Mouse (Mus musculus): Measurements from ENCODE around the gene Phlda1.

Gene Phlda1

GRCm38 (mm10) chr10:111504606-111505005 lies 1.5 kb upstream of the Phlda1 start:
- DNase-seq (ENCODE audit: inconsistent age in 2 of 2, low spot score in 1 of 2) = peak in 1 of 2 experiments; percentile 54

DNA sequence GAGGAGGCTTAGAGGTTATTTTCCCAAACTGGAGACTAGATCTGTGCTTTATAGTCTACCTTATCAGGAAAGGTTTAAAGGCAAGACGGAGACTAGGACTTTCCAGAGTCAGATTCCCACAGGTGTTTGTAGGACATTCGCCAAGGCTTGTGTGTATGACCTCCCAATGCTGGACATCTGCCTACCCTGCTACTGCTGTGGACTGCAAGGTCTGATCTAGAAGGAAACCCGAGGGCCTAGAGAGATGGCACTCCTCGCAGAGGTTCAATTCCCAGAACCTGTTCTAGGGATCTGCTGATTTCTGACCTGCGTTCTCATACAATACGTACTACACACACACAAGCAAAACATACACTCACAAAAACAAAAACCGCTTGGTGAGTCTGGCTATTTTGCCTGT lies 680 bp upstream of the Phlda1 start:
- peak; percentile 42 to 81 for DNase-seq (ENCODE audit: inconsistent age in 2 of 2, low spot score in 1 of 2)

DNA sequence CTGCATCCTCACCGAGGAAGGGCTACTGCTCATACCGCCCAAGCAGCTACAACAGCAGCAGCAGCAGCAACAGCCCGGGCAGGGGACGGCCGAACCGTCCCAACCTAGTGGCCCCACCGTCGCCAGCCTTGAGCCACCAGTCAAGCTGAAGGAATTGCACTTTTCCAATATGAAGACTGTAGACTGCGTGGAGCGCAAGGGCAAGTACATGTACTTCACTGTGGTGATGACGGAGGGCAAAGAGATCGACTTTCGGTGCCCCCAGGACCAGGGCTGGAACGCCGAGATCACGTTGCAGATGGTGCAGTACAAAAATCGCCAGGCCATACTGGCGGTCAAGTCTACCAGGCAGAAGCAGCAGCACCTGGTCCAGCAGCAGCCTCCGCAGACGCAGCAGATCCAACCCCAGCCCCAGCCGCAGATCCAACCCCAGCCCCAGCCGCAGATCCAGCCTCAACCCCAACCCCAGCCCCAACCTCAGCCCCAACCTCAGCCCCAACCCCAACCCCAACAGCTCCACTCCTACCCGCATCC lies 907 bp downstream of the Phlda1 start:
- no peak for DNase-seq (ENCODE audit: inconsistent age in 2 of 2, low spot score in 1 of 2)

- DNase-seq (ENCODE audit: inconsistent age in 2 of 2, low spot score in 1 of 2) = peak; percentile 75 to 86
Measured at GRCm38 (mm10) chr10:111507460-111508211, 1.6 kb downstream of the Phlda1 start.

GRCm38 (mm10) chr10:111508324-111509080 lies 2.4 kb downstream of the Phlda1 start:
- DNase-seq (ENCODE audit: inconsistent age in 2 of 2, low spot score in 1 of 2) = peak in 1 of 2 experiments; percentile 48

- DNase-seq (ENCODE audit: inconsistent age in 2 of 2, low spot score in 1 of 2) = peak; percentile 21 to 80
Measured at GRCm38 (mm10) chr10:111509103-111509784, 3.2 kb downstream of the Phlda1 start.

DNA sequence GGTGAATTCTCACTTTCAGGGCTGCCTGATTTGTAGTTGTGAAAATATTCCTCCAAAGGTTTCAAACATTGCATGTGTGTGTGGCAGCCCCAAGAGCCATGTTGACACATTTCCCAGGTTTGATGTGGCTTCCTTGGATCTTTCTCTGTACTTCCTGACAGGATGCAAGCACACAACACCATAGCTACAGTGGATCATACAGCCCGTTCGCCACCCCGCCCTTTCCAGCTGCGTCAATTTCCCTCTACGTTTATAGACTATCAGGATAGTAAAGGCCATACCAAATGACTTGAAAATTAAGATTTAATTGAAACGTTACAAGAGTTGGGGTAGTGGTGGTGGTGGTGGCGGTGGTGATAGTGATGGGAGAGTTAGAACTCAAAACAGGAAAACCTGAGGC lies 3.9 kb downstream of the Phlda1 start:
- DNase-seq (ENCODE audit: inconsistent age in 2 of 2, low spot score in 1 of 2) = peak; percentile 25 to 79

DNA sequence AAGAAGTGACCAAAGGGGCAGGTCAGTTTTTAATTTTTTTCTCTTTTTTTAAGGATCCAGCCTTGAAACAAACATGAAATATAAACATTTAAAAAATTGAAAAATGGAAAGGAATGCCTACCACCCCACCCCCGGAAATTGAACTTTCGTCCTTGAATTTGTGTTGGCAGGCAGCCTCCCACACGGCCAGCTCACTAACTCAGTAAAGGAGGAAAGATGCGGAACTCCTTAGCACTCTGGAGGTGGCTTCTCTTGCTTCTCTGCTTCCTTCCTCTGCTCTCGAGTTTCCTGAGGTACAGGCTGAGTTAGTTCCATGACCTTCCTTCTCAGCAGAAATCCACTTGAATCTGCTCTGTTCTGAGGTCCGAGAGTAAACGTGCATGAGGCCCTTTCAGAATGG lies 4.7 kb downstream of the Phlda1 start:
- peak; percentile 61 to 88 for DNase-seq (ENCODE audit: inconsistent age in 2 of 2, low spot score in 1 of 2)

- peak; percentile 32 to 83 for DNase-seq (ENCODE audit: inconsistent age in 2 of 2, low spot score in 1 of 2)
Measured at GRCm38 (mm10) chr10:111512036-111512568, 6.0 kb downstream of the Phlda1 start.

DNA sequence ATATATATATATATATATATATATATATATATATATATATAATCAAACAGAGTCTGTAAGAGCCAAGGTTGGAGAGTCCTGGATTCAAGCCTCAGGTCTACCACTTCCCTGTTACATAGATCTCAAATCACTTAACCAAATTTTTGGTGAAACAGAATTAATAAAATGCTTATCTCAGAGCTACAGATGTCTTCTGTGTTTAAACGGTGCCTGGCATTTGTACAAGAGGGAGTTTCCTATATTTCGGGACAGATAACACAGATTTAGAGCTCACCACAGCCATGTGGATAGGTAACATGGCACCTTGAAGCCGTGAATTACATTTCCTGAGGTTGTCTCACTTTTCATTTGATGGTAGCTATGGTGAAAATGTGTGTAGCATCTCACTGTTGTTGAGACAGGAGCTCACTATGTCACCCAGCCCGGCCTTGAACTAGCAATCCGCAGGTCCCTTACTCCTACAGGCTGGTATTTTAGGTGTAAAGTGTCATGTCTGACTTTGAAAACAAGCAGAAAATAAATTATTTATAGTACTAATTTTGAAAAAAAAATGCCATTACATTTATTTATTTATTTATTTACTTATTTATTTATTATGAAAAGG lies 8.3 kb downstream of the Phlda1 start:
- no peak for DNase-seq (ENCODE audit: inconsistent age in 2 of 2, low spot score in 1 of 2)

DNA sequence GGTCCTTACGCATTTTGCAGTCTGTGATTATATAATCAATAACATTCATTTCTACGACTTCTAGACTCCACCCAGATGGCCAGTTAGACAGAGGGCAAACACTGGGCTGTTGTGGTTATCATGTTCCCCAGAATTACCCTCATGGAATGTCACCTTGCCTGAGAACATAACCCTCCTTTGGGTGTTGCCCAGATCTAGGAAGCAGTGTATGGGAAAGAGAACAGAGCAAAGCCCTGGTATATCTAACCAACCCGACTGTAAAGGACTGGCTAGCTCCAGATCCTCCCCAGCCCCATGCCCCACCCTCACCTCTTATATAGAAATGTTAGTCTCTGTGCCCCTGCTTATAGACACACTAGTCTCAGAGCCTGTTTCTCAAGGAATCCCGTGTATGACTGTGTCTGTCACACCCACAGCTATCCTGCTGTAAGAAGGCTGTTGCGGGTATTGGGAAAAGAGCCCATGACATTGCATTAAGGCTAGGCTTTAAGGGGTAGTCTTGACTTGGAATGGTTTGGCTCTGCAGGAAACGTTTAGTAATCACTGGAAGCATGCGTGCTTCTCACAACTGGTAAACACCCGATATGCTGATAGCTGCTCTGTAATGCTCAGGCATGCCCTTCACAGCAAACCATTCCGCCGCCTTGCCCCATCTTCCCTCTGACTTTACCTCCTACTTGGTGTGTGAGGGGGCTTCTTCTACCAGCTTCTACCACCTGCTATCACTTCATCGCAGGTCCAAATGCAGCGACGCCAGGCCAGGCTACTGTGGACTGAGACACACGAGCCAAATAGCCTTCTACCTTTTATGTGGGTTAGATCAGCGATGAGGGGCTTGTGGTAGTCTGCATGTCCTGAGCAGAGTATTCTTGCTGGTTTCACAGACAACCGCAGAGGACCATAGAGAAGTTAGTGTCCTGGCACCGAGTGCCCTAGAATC lies 9.3 kb downstream of the Phlda1 start:
- DNase-seq (ENCODE audit: inconsistent age in 2 of 2, low spot score in 1 of 2) = no peak

- DNase-seq (ENCODE audit: inconsistent age in 2 of 2, low spot score in 1 of 2) = peak; percentile 84 to 92
Measured at GRCm38 (mm10) chr10:111516172-111516588, 10.1 kb downstream of the Phlda1 start.

- peak in 1 of 2 experiments; percentile 76 for DNase-seq (ENCODE audit: inconsistent age in 2 of 2, low spot score in 1 of 2)
Measured at GRCm38 (mm10) chr10:111516804-111517436, 10.8 kb downstream of the Phlda1 start.

- no peak for DNase-seq (ENCODE audit: inconsistent age in 2 of 2, low spot score in 1 of 2)
Measured at GRCm38 (mm10) chr10:111518350-111518749, 12.3 kb downstream of the Phlda1 start.

DNA sequence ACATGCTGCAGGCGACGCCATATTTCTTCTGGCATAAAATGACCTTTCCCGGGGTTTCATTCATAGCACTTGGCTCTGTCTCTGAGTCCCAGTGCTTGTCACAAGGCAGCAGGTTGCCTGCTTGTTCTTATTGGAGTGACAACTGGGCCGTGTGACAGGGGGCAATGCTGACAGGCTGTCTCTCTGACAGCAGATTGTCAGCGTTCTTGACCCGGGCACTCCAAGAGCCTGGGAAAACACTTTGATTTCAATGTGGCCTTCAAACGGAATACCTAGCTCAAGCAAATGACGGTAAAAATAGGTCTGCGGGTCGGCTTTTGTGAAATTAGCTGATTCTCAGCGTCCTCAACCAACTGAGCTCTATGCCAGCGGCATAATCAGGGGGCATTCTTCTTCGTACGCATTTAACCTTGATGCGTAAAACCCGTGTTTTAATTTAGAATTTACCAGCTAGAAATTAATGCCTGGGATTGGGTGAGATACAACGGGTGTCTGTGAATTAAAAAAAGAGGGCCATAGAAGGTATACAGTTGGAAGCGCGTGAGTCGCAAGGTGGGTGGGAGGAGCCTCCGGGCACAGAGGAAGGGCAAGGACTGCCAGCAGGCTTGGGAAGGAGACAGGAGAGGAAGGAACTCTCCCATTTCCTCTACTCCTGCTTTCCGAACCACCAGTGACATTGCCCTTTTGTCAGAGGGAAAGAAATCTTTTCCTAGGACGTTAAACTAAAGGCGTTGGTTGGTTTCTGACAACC lies 13.7 kb downstream of the Phlda1 start:
- peak; percentile 66 to 85 for DNase-seq (ENCODE audit: inconsistent age in 2 of 2, low spot score in 1 of 2)

GRCm38 (mm10) chr10:111520621-111521020 lies 14.5 kb downstream of the Phlda1 start:
- DNase-seq (ENCODE audit: inconsistent age in 2 of 2, low spot score in 1 of 2) = no peak

DNA sequence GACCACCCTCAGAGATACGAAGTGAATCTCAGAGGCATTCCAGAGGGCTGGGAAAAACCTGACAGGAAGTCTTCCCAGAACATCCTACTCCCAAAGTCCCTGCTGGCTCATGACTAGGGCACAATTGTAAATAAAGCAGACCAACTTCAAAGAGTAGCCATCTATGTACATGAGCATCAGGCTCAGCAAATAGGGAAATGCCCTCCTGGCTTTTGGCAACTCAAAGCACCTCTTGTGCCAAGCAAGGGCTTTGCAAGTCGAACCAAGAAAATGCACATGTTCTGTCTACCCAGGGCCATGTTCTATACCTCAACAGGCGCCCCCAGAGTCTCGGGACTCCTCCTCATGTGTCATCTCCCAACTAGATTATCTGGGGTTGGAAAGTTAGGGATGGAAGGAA lies 15.6 kb downstream of the Phlda1 start:
- DNase-seq (ENCODE audit: inconsistent age in 2 of 2, low spot score in 1 of 2) = peak in 1 of 2 experiments; percentile 29

DNA sequence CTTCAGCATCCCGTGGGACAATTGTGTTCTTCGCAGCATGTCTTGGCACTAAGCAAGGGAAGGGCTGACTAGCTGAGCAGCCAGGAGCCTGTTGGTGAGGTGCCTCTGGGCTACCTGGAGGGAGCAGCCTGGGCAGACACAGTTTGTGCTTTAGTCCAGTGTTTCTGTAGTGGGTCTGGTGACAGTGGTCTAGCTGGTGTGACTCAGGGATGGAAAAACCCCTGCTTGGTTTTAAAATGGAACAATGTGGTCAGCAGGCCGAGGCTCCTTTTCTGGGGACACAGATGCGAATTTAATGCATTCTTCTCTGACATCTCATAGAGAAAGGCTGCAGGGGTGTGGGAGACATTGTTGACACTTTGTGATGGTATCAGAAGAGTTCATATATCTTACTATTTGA lies 16.1 kb downstream of the Phlda1 start:
- no peak for DNase-seq (ENCODE audit: inconsistent age in 2 of 2, low spot score in 1 of 2)
